Mouse (Mus musculus) erythroblast, embryonic 14.5 days (primary cell): ENCODE measurements around the gene Elobl. TPM values are rescaled to one million over a fixed set of nuclear protein-coding genes. Genes with fewer than 3 reads are reported as not detected.

Source experiments
- H3K27me3 ChIP-seq: 2 replicates; pipeline ENCODE4 v1.6.1; 2012; ENCODE audit warnings: inconsistent platforms; ENCODE audit not compliant: control insufficient read depth
- H3K36me3 ChIP-seq: 2 replicates; pipeline ENCODE4 v1.6.1; 2012; ENCODE audit warnings: mild to moderate bottlenecking, inconsistent platforms; ENCODE audit not compliant: control insufficient read depth
- H3K4me1 ChIP-seq: 2 replicates; pipeline ENCODE4 v1.6.1; 2012; ENCODE audit warnings: inconsistent platforms; ENCODE audit not compliant: control insufficient read depth
- H3K4me3 ChIP-seq: replicated peaks from 2 replicates; pipeline ENCODE3; 2012; ENCODE audit warnings: moderate library complexity, mild to moderate bottlenecking, inconsistent platforms
- H3K9me3 ChIP-seq: 2 replicates; pipeline ENCODE4 v1.6.1; 2012; ENCODE audit warnings: low read length, inconsistent platforms, mixed read lengths; ENCODE audit not compliant: control insufficient read depth
- GATA1 ChIP-seq: IDR thresholded peaks from 2 replicates; pipeline ENCODE4 v1.6.1; 2012; ENCODE audit warnings: low read length, inconsistent platforms, mixed read lengths
- TAL1 ChIP-seq: IDR thresholded peaks from 3 replicates; pipeline ENCODE4 v1.6.1; 2012; ENCODE audit warnings: low read length, inconsistent platforms, mixed read lengths
- polyA plus RNA-seq: library from polyadenylated mRNA; stranded (reverse); fragments of >175 nt; gene quantifications from 2 replicates; pipeline ENCODE4 v1.2.3, GENCODE M21; 2012

Elobl gene
- polyA plus RNA-seq, 1 experiment = not detected

- Histone ChIP-seq H3K4me3 (no peak within 1 kb of the TSS), H3K9me3 (no peaks in the 10 kb centered on the region), H3K36me3 (no peaks in the 10 kb centered on the region), H3K4me1 (peaks cover 18% of the 10 kb centered on the region), H3K27me3 (no peaks in the 10 kb centered on the region)
- TF ChIP-seq TAL1 = no peak
- TF ChIP-seq GATA1 = no peak
These were observed 3.5 kb upstream of the Elobl start, which contains the start of gene Coil for GRCm38 (mm10) chr11:88970202-88970732. Gene Coil (plus strand): TSS chr11:88970252.

- Histone ChIP-seq H3K36me3 (no peaks in the 10 kb centered on the region), H3K27me3 (no peaks in the 10 kb centered on the region), H3K4me3 (no peak overlapping the region), H3K9me3 (no peaks in the 10 kb centered on the region), H3K4me1 (peaks cover 15% of the 10 kb centered on the region)
- TF ChIP-seq TAL1 (no peak), GATA1 (no peak)
These were observed 7.9 kb downstream of the Elobl start for GRCm38 (mm10) chr11:88958851-88959250.

GRCm38 (mm10) chr11:88955217-88955969 is 11.3 kb downstream of the Elobl start, which contains the start of gene Scpep1:
Gene Scpep1 (minus strand): TSS chr11:88955465.
- H3K36me3 ChIP-seq = peaks cover 13% of the 10 kb centered on the region
- TF ChIP-seq GATA1 (no peak), TAL1 (no peak)
- peak within 1 kb of the TSS; percentile 66 for H3K4me3 ChIP-seq
- no peaks in the 10 kb centered on the region for H3K27me3 ChIP-seq
- peaks cover 38% of the 10 kb centered on the region for H3K4me1 ChIP-seq
- H3K9me3 ChIP-seq = no peaks in the 10 kb centered on the region

- Histone ChIP-seq H3K36me3 (peaks cover 13% of the 10 kb centered on the region), H3K27me3 (no peaks in the 10 kb centered on the region), H3K9me3 (no peaks in the 10 kb centered on the region), H3K4me3 (peak overlapping the region; percentile 66), H3K4me1 (peaks cover 44% of the 10 kb centered on the region)
- TF ChIP-seq TAL1 (no peak), GATA1 (no peak)
These were observed 11.9 kb downstream of the Elobl start for GRCm38 (mm10) chr11:88954803-88955202.

GRCm38 (mm10) chr11:88953582-88953981 is 13.1 kb downstream of the Elobl start:
- H3K27me3 ChIP-seq = no peaks in the 10 kb centered on the region
- no peaks in the 10 kb centered on the region for H3K9me3 ChIP-seq
- H3K36me3 ChIP-seq = peaks cover 13% of the 10 kb centered on the region
- H3K4me3 ChIP-seq = peak overlapping the region; percentile 17
- peaks cover 45% of the 10 kb centered on the region for H3K4me1 ChIP-seq
- TF ChIP-seq GATA1 (no peak), TAL1 (no peak; the same call in 2 of the 3 replicates)

GRCm38 (mm10) chr11:88952117-88952516 is 14.6 kb downstream of the Elobl start:
- no peaks in the 10 kb centered on the region for H3K9me3 ChIP-seq
- no peak overlapping the region for H3K4me3 ChIP-seq
- peaks cover 45% of the 10 kb centered on the region for H3K4me1 ChIP-seq
- TF ChIP-seq TAL1 = no peak
- no peak for TF ChIP-seq GATA1
- peaks cover 13% of the 10 kb centered on the region for H3K36me3 ChIP-seq
- no peaks in the 10 kb centered on the region for H3K27me3 ChIP-seq

GRCm38 (mm10) chr11:88951576-88951975 is 15.2 kb downstream of the Elobl start:
- TF ChIP-seq GATA1 (no peak), TAL1 (no peak)
- Histone ChIP-seq H3K4me1 (peaks cover 45% of the 10 kb centered on the region), H3K27me3 (no peaks in the 10 kb centered on the region), H3K9me3 (no peaks in the 10 kb centered on the region), H3K4me3 (no peak overlapping the region), H3K36me3 (peaks cover 16% of the 10 kb centered on the region)

- H3K9me3 ChIP-seq = no peaks in the 10 kb centered on the region
- H3K27me3 ChIP-seq = no peaks in the 10 kb centered on the region
- peaks cover 44% of the 10 kb centered on the region for H3K4me1 ChIP-seq
- H3K4me3 ChIP-seq = no peak overlapping the region
- H3K36me3 ChIP-seq = peaks cover 21% of the 10 kb centered on the region
- TF ChIP-seq GATA1 (no peak), TAL1 (no peak)
These were observed 16.0 kb downstream of the Elobl start for GRCm38 (mm10) chr11:88950640-88951250.
